Mouse (Mus musculus): ENCODE results near the gene Kctd6.

Kctd6 gene

DNA sequence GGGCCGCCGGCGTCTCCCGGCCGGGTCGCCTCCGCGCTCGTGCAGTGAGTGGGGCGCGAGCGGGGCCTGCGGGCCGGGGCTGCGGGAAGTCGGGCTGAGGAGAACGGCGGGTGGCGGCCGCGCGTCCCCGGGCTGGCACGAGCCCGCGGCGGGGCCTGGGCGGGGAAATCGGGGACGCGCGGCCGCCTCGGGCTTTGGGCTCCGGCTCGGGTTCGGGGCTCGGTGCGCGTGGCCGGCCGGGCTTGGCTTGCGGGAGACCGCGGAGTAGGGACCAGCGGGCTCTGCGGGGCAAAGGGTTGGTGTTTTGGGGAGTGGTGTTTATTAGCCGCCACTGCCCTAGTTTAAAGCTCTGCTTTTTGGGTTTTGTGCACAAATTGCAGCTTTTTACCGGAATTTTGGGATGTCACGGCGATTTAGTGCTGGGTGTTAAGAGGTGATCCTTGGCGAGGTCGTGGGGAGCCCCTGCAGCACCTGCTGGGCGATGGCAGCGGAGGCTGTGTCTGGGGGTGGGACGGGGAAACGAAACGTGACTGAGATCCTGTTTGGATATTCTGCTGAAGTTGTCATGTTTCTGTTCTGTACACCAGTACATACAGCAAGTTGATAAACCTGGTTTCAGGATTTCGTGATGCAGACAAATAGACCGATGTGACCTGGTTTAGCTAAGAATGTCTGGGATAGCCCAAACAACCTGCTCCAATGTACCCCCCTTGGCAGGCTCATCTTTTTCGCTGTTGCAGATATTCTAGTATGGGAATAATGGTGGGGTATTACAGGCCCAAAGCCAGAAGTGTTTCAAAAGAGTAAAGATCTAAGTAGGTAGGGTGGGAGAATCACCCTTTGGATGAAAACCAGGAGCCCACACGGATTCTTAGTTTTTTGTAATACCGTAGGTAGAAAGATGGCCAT lies 613 bp downstream of the Kctd6 start:
- 2% methylated on average over 61 of the region's 63 CpGs for WGBS

DNA sequence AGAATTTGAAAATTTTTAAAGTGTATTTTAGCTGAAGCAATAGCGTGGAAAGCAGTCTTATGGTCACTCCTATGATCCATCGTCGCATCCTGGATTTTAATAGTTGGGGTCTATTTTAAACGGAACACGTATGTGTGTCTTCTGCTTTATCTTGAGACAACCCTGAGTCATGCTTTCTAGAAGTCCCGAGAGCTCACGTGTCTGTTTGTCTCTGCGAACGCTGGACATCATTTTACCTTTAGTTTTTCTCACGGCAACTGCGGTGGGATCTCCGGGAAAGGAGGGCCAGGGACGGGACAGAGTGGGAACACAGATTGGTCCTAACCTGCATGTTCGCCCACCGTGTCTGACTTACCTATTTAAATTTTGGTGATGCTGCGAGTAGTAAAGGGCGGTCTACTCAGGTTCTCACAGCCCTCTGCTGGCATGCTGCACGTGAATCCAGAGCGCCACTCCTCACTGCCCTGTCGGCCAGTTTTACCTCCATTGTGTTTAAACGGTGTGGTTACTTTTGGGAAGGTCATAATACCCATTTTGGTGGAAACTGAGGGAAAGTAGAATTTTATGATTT lies 1.4 kb downstream of the Kctd6 start:
- WGBS: 21% methylated on average over 21 of the region's 21 CpGs

DNA sequence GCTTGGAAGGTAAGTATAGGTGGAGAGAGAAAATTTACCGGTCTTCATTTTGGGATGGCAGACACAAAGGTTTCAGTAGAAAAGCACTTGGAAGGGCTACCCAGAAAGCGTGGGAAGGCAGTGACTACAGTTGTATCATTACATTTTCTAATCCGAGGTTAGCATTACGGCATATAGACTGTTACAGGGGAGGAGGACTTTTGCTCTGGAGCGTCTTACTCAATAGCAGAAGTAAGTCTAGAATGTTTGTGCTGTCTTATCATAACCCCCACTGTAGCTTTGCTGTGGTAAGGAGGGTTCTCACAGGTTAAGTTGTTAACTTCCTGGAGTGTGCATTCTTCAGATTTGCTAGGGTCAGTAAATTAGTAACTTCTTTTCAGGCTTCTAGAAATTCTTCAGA lies 2.2 kb downstream of the Kctd6 start:
- 46% methylated on average over 5 of the region's 5 CpGs for WGBS

DNA sequence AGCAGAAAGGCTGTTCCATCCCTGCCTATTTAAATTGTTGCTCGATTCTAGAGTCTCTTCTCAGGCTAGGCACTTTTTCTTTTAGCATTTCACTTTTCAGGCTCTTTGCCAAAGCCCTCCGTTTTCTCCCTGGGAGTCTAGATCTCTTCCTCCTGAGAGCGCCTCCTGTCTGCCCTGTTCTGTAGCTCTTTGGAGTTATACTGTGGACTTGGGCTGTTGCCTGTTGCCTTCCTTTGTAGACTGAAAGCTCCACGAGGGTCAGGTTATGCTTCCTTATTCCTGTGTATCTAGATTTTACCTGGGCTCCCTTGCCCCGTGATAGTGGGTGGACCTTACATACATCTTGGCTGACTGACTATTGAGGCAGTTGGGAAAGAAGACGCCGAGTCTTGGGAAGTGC lies 4.3 kb downstream of the Kctd6 start:
- 42% methylated on average over 7 of the region's 7 CpGs for WGBS

DNA sequence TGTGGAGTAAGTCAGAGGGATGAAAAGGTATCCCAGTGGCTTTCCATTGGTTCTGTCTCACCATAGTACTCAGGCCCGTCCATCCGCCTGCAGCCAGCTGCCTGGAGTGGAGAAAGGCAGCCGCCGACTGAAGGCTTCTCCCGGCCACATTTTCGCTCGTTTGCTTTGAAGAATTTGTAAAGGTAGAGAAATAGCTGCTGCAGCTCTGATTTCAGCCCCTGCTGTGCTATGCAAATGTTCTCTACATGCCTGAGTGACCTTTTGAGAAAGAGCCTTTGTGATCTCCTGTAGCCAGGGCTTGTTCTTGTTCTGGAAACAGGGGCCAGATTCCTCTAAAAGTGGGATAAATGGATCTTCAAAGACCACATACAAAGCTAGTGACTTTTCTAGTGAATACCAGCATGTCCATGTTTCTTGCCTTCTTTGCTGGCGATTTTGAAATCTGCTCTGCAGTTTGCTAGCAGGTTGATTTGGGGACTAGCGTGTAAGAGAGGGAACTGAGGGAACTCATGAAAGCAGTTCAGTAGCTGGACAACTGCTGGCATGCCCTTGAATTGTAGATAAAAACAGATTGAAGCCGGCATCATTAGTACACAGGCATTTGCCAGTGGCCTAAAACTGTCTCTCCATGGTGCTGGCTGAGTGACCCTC lies 4.9 kb downstream of the Kctd6 start:
- whole genome bisulfite sequencing: 54% methylated on average over 10 of the region's 10 CpGs

DNA sequence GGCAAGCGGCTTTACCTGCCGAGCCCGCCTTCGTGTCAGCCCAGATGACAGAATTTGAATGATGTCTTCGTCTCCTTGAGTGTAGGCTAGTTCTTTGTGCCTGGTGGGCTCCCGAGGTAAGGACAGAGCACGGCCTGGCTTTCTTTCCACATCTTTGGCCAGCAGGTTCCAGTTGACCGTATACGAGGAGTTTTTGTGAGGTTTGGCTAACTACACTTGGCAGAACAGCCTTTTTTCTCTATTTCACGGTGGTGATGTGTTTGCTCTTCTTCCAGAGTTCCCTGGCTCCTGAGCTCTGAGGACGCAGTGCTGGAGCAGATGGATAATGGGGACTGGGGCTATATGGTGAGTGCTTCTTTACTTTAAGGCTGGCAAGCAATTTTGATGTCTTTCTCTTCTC lies 5.9 kb downstream of the Kctd6 start:
- WGBS: 71% methylated on average over 11 of the region's 11 CpGs

DNA sequence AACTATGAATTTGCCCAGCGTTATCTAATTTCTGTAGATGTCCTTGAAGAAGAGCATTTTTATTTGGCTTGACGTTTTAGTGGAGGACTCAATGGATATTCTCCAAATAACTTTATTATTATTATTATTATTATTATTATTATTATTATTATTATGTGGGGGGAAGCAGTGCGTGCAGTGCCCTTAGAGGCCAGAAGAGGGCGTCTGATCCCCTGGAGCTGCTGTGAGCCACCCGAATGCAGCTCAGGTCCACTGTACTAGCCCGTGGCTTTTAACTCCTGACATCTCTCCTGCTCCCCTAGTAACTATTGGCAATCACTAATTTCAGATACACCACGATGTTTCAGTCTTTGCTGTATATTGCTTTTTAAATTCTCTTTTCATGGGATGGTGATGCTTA lies 6.4 kb downstream of the Kctd6 start:
- WGBS: 70% methylated on average over 7 of the region's 7 CpGs

DNA sequence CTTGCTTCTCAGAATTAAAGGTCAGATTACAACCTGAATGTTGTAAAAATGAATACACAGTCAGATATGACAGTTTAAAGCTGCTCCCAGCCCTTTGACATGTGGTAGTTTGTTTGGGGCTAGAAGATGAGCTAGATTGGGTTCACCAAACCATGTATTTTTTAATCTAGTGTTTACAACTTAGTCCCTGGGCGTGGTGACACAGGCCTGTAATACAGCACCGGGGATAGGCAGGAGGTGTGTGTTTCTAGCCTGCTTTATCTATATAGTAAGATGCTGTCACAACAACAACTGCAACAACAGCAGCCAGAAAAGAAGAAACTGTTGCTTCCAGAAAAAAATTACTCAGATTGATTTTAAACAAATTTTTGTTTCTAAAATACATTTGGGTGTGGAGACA lies 7.0 kb downstream of the Kctd6 start:
- over 99% methylated on average over 2 of the region's 2 CpGs for WGBS

DNA sequence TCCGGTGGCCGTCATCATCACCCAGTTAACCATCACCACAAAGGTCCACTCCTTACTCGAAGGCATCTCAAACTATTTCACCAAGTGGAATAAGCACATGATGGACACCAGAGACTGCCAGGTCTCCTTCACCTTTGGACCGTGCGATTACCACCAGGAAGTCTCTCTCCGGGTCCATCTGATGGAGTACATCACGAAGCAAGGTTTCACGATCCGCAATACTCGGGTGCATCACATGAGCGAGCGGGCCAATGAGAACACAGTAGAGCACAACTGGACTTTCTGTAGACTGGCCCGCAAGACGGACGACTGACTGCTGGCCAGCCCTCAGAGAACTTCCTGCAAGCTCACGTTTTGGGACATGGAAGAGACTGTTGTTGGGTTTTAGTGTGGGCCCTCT lies 8.6 kb downstream of the Kctd6 start:
- WGBS: 95% methylated on average over 16 of the region's 16 CpGs

DNA sequence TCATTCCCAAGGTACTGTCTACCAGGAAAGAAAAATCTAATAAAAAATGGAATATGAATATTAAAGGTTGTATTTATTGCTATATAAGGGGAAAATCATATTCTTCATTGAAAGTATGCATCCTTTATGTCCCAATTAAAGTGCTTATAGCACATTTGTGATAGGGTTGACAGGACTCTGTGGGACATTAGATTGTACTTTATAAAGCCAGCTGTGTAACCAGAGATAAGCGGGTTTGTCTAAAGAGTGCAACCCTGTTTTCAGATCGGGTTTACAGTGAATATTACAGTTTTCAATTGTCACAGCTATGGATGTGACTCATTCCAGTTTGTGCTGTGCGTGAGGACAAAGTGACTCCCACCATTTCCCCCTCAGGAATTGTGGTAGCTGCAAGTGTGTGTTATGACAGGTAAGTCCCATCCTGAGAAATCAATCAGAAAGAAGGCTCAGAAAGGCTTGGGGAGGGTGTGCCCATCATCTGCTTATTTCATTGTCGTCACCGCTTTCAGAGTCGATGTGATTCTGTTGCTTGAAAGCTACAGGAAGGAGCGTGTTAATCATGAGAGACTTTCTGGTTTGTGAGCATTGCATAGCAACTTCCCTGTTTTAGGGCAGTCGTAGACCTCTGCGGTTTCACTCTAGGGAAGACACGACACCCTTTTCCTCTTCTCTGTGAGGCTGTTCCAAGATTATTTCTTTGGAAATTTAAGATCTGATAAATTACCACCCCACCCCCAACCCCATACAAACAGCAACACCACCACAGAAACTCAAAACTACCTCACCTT lies 9.8 kb downstream of the Kctd6 start:
- 83% methylated on average over 10 of the region's 10 CpGs for WGBS

DNA sequence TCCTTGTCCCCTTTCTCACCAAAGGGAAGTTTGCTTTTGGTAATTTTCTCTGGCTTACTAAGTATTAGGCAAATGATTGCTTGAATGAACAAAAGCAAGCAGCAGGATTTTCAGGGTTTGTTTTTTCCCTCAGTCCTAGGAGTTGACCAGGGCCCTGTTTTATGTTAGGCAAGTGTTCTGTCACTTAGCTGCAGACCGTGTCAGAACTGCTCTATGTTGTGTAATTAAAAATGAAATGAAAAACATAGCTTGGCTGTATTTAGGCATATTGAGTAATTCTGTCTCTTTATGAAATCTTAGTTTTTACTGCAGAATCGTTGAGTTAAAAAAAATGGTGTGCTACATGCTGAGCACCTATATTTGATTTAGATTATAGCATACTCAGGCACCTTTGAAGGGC lies 10.9 kb downstream of the Kctd6 start:
- WGBS: 77% methylated on average over 2 of the region's 2 CpGs

DNA sequence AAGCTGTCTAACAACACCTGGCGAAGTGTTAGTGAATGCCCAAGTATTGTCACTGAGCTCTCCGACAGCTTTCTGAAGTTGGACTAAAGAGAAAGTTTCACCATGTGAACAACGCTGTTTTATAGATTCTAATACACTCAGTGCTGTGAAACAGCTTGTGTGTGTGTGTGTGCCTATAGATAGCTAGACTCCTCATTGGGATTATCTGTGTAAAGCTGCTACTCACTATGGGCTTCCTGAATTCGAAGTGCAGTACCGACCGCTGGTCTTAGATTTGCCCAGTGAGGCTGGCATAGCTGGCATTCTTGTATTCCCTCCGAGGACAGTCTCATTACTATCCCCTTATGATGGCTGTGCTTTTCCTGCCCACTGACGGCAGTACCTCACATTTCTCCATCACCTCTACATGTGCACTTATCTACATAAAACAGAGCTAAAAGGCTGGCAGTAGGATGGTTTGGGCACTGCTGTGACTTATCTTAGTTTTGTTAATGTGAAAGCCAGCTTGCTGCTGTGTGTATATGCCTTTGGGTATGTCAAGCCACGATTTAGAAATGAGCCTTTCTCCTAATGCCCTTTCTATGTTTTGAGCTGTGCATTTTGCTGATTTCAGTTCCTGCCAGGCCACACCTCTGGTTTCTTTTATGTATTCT lies 15.6 kb downstream of the Kctd6 start:
- WGBS: 76% methylated on average over 9 of the region's 9 CpGs

DNA sequence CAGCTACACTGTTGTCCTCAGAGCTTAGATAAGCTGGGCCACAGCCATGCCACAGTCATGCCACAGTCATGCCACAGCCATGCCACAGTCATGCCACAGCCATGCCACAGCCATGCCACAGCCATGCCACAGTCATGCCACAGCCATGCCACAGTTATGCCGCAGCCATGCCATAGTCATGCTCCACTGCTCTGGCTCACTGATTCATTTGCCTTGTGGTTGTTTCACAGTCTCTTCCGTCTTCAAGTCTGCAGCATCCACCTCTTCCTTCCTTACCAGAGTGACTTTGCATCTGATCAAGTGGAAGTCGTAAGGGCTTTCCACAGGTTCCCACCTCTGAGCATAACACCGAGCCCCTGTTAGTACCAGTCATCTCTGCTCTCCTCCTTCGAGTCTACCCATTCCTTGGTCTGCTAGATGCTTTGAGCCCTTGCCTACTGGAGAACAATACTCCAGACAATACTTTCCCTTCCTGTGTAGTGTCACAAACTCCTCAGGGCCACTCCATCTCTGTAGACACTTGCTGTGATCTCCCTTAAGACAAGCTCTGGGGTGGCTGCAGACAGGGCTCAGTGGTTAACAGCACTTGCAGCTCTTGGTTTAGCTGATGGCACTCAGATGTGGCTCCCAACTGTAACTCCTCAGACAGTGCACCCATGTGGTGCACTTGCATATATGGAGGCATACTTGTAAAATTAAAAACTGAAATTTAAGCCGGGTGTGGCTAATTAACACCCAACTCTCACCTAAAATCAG lies 18.4 kb downstream of the Kctd6 start:
- WGBS: 87% methylated on average over 6 of the region's 6 CpGs

DNA sequence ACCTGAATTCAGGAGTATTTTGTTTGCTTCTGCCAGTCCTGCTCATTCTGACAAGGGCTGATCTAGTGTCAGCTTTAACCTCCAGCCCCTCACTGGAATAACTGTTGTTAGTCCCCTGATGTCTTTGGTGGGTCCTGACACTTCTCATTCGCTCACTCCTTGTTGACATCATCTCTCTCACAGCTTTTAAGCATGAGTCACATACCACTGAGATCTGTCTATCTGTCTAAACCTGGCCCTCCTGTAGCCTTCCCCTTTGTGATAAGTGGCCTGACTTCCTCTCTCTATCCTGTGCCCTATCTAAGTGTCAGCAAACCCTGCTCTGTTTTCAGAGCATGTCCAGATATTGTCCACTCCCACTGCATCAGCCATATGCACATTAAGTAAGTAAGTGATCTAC lies 19.3 kb downstream of the Kctd6 start:
- WGBS: 75% methylated on average over 1 of the region's 1 CpGs

DNA sequence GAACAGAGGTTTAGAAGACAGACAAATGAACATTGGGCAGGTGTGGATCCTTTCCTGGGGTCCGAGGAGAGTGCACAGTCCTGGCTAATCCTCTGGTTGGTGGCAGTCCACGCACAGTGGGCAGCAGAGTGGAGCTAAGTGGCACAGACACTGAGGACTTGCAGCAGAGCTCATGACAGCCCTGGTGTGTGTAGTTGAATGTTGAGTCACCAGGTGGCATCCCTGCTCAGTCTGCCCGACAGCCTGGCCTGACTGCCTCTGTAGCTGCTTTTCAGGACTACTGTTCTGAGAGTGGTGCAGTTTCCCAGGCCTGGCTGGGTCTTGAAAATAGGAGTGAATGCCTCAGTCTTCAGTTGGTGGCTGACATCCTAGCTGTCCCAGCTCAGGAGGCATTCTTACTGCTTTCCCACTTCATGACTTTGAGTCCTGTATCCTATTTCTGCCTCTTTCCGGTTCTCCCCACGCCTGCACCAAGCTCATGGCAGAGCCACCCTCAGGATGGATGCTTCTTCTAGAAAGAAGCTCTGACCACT lies 28.5 kb downstream of the Kctd6 start:
- WGBS: 71% methylated on average over 5 of the region's 5 CpGs

DNA sequence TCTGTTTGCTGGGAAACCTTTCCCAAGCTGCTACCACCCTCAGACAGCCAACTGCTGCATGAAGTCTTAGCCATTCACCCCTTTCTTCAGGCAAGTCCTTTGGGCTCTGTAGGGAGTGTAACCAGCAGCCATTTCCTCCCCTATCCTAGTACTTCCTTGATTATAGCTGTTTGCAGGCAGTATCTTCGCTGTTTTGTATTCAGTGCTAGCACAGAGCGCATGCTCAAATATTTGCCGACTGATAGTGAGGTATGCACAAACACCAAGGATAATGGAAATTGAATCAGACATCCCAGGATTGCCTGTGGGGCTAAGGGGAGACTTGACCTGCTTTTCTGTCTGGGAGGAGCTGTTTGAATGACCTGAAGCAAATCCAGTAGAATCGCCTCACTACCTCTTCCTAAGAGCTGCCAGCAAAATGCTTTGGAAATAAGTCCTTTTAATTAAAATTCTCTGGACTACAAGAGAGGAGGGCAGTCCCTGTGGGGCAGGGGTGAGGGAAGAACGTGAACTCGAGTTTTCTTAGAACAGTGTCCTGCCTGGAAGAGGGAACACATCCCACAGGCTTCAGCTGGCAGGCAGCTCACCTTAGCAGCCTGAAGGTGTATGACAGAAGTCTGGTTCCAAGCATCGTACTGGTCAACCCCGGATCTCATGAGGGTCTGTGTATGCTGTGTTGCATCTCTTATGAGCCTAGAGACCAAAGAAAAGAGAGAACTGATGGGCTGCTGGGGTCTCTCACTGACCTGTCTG lies 29.4 kb downstream of the Kctd6 start:
- 80% methylated on average over 8 of the region's 8 CpGs for WGBS

DNA sequence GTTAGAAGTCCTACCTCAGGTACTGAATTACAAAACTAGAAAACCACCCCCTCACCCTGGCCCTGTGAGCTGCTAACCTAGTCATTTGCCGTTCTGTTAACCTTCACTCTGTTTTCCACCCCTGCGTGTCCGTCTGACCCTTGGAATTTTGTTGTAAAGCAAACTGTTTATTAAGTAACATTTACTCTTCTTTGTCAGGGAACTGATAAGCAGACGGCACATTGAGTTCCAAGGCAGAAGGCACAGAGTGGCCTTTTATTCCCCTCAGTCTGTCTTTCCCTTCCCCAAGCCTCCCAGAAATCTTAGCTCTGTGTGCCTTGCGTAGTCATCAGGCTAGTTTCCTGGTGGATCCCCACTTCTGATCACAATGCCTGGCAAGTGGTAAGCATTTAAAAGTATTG lies 30.3 kb downstream of the Kctd6 start:
- 86% methylated on average over 5 of the region's 5 CpGs for WGBS

DNA sequence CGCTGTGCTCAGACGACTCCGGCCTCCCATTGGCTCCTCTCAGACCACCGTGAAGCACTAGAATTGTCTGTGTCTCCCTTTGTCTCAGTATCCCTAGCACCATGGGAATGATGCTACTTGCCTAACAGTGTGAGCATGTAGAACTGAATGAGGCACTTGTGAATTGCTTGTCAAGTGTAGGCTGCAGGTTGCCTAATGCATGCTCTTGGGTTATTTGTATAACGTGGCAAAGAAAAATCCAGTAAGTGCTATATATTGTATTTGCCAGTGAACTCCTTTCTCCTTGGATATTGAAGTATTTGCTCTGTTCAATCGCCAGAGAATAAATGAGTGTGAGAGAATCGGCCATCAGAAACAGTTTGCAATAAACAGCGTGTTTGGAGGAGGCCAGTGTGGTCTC lies 32.9 kb downstream of the Kctd6 start:
- 81% methylated on average over 8 of the region's 8 CpGs for WGBS

DNA sequence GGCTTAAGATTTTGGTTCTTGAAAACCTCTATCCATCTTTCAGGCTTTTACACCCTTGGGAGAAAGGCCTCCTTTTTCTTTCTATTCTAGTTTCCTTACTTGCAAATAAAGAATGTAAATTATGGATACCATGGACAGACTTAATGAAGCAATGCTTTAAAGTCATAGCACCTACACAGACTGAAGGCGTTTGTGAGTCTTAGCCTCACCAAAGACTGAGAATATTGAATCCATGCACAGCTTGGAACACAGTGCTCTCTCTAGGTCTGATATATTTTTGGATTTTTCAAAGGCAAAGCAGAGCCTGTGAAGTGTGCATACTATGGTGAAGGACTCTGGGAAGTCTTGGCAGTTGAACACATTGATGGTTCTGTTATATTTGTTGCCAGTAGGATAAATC lies 35.3 kb downstream of the Kctd6 start:
- WGBS: 45% methylated on average over 1 of the region's 1 CpGs

Measured in cerebral cortex, adult 2 months (tissue).